Mouse (Mus musculus): ENCODE data around the gene Klc1.

- TF ChIP-seq POLR2A (IDR thresholded peaks at IDR 0.05; ENCODE audit: borderline replicate concordance, extremely low read depth, insufficient read depth, insufficient read length, poor library complexity, severe bottlenecking): no peak
- no peak for TF ChIP-seq CTCF (IDR thresholded peaks at IDR 0.05; ENCODE audit: borderline replicate concordance, extremely low read depth, insufficient read depth, insufficient read length)
Observed at GRCm38 (mm10) chr12:111743981-111744423, 14.6 kb upstream of the Klc1 start.

All from brain, embryonic 14.5 days (tissue).